Mouse (Mus musculus) CH12.LX (cell line): ENCODE results near the gene Sdr16c6.

ENCODE experiments used
- CTCF ChIP-seq, 2 experiments: IDR thresholded peaks in 1 of 2; conservative IDR thresholded peaks in 1 of 2; 2 replicates each; pipeline ENCODE4 v1.5.1; 2011 to 2012; ENCODE audit warnings: low read depth in 2 of 2, low read length in 2 of 2, improper control_type of control experiment in 1 of 2, inconsistent platforms in 1 of 2, mild to moderate bottlenecking in 1 of 2, moderate library complexity in 1 of 2
- EP300 ChIP-seq: IDR thresholded peaks from 2 replicates; pipeline ENCODE4 v1.6.1; 2011; ENCODE audit warnings: low read length, improper control_type of control experiment
- HCFC1 ChIP-seq: IDR thresholded peaks from 2 replicates; pipeline ENCODE4 v1.6.1; 2012; ENCODE audit warnings: low read depth, mild to moderate bottlenecking, inconsistent platforms, low read length, improper control_type of control experiment
- MAX ChIP-seq: IDR thresholded peaks from 2 replicates; pipeline ENCODE4 v1.6.1; 2011; ENCODE audit warnings: low read length, improper control_type of control experiment
- POLR2A ChIP-seq: IDR thresholded peaks from 2 replicates; pipeline ENCODE4 v1.6.1; 2011; ENCODE audit warnings: low read depth, mild to moderate bottlenecking, improper control_type of control experiment, low read length
- SMC3 ChIP-seq: IDR thresholded peaks from 2 replicates; pipeline ENCODE4 v1.6.1; 2011; ENCODE audit warnings: low read depth, low read length, improper control_type of control experiment
- ZMIZ1 ChIP-seq: IDR thresholded peaks from 2 replicates; pipeline ENCODE4 v1.6.1; 2012; ENCODE audit warnings: low read depth, mild to moderate bottlenecking, inconsistent platforms, low read length, improper control_type of control experiment

- TF ChIP-seq CTCF (conservative IDR thresholded peaks at IDR 0.05 in 1 of 2, IDR thresholded peaks at IDR 0.05 in 1 of 2; ENCODE audit: low read depth in 2 of 2, low read length in 2 of 2) (no peak), EP300 (no peak), ZMIZ1 (no peak), HCFC1 (no peak), MAX (no peak), POLR2A (no peak), SMC3 (no peak)
Observed at GRCm38 (mm10) chr4:4080180-4080579, 2.9 kb upstream of the Sdr16c6 start.
